Mouse (Mus musculus) c-Kit-positive CD71-positive TER-119-negative erythroid progenitor cells, embryonic 14.5 days (primary cell): ENCODE data around the gene Mageb1.
"Not testable (repeated sequence)": the region's sequence is repeated elsewhere in the genome, so short reads cannot be mapped to it uniquely, and the experiment has no call there.

Source experiments
- DNase-seq: peaks from one replicate; pipeline ENCODE4 v3.0.0-alpha.2; 2013; ENCODE audit warnings: low read depth

Gene Mageb1

GRCm38 (mm10) chrX:92016233-92016632 lies at the start of gene Mageb1:
Mageb1 (minus strand) TSS chrX:92016333.
- not testable (repeated sequence) for DNase-seq
